Mouse (Mus musculus) G1E (cell line): ENCODE measurements around the gene Snrnp25. TPM values are rescaled to one million over a fixed set of nuclear protein-coding genes. Genes with fewer than 3 reads are reported as not detected.
A peak's percentile ranks its signal among the peaks of the same experiment; 100 is the strongest.

Experiments used
- ATAC-seq: 2 replicates; pipeline ENCODE4 v1.8.0; 2016; ENCODE audit warnings: mild to moderate bottlenecking; ENCODE audit not compliant: insufficient number of reproducible peaks, poor library complexity, low FRiP score, severe bottlenecking; ENCODE audit errors: extremely low read depth
- DNase-seq: peaks from one replicate; pipeline ENCODE4 v3.0.0; 2012; ENCODE audit warnings: low spot score
- H3K27me3 ChIP-seq: 2 replicates; pipeline ENCODE4 v1.6.1; 2012; ENCODE audit warnings: mild to moderate bottlenecking, low read length, inconsistent platforms; ENCODE audit not compliant: insufficient read depth
- H3K36me3 ChIP-seq: replicated peaks from 2 replicates; pipeline ENCODE3; 2012; ENCODE audit warnings: mild to moderate bottlenecking, inconsistent platforms
- H3K4me1 ChIP-seq: 2 replicates; pipeline ENCODE4 v1.6.1; 2012; ENCODE audit warnings: low read depth, low read length, inconsistent platforms, mixed read lengths; ENCODE audit not compliant: insufficient read depth
- H3K4me3 ChIP-seq: 2 replicates; pipeline ENCODE4 v1.5.1; 2012; ENCODE audit warnings: low read depth, mild to moderate bottlenecking, inconsistent platforms, low read length, moderate library complexity, mixed read lengths
- H3K9me3 ChIP-seq: replicated peaks from 2 replicates; pipeline ENCODE4 v1.6.1; 2012; ENCODE audit warnings: inconsistent platforms
- CTCF ChIP-seq: IDR thresholded peaks from 2 replicates; pipeline ENCODE4 v1.5.1; 2012; ENCODE audit warnings: low read depth, low read length, inconsistent platforms, mixed read lengths
- GATA1 ChIP-seq: IDR thresholded peaks from 2 replicates; pipeline ENCODE4 v1.6.1; 2012; ENCODE audit warnings: borderline replicate concordance, low read length, inconsistent platforms, mixed read lengths
- GATA2 ChIP-seq: IDR thresholded peaks from 2 replicates; pipeline ENCODE4 v1.6.1; 2012; ENCODE audit warnings: low read depth, low read length, inconsistent platforms, borderline replicate concordance
- POLR2AphosphoS5 ChIP-seq: IDR thresholded peaks from 2 replicates; pipeline ENCODE4 v1.6.1; 2012; ENCODE audit warnings: low read depth, low read length, inconsistent platforms; ENCODE audit not compliant: insufficient replicate concordance
- TAL1 ChIP-seq: conservative IDR thresholded peaks from 2 replicates; pipeline ENCODE4 v1.6.1; 2012; ENCODE audit warnings: low read depth, low read length, inconsistent platforms, mixed read lengths
- polyA plus RNA-seq: library from polyadenylated mRNA; stranded (reverse); fragments of >175 nt; gene quantifications from 2 replicates; pipeline ENCODE4 v1.2.3, GENCODE M21; 2012
- total RNA-seq, 2 experiments: library from RNA; stranded (forward) in 1 of 2; stranded (reverse) in 1 of 2; fragments of 200-1000 nt in 1 of 2; fragments of >200 nt in 1 of 2; fragmentation: Nextera tagmentation in 1 of 2; gene quantifications; 2 replicates each; pipeline ENCODE4 v1.2.3; 2014 to 2017

Gene Snrnp25
- total and polyA plus RNA-seq, 3 experiments = 9.2 to 68.7 (median 65.6) TPM

DNA sequence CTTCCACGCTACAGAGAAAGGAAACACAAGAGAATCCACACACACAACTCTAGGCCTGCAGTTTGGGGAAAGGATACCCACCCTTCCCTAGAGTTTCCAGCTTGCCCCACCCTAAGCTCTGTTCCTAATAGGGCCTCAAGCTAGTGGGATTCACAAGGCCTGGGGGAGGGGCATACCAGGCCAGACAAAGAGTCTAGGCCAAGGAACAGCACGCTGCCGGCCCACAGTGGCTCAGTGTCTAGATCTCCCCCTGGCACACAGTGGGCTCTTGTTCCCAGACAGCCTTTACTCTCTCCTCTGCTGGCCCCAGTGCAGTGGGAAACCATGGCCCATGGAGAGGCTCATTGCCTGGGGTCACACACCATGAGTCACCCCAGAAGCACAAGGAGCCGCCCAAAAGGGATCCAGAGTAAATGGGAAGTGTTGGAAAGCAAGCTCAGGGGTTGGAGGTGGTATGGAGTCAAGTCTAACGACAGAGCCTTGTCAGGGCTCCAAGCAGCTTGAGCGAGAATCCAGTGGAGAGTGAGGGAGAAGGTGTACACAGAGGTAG lies 13.4 kb downstream of the Snrnp25 start:
- ATAC-seq (no peak), DNase-seq (no peak)
- Histone ChIP-seq H3K4me3 (no peak overlapping the region), H3K4me1 (peaks cover 48% of the 10 kb centered on the region), H3K27me3 (peaks cover 80% of the 10 kb centered on the region), H3K36me3 (no peaks in the 10 kb centered on the region), H3K9me3 (no peaks in the 10 kb centered on the region; the same call in 1 of the 2 replicates)
- no peak for TF ChIP-seq CTCF
- TF ChIP-seq GATA1 = no peak
- no peak for TF ChIP-seq GATA2
- no peak for TF ChIP-seq POLR2AphosphoS5
- no peak for TF ChIP-seq TAL1

DNA sequence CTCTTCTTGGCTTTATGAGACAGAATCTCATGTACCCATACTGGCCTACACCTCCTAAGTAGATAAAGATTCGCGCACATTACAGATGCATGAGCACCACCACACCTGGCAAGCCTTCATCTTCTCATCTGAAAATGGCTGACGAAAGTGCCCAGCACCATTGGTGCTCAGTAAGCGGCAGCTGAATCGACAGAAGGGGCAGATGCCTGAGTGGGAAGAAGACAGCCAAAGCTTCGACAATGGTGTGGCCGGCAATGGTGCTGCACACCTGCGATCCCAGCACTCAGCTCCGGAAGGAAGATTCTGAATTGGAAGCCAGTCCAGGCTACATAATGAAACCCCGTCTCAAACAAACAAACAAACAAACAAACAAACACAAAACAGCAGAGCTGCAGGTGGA lies 14.1 kb downstream of the Snrnp25 start:
- no peak for ATAC-seq
- no peak for DNase-seq
- Histone ChIP-seq H3K4me1 (peaks cover 50% of the 10 kb centered on the region), H3K27me3 (peaks cover 82% of the 10 kb centered on the region), H3K4me3 (no peak overlapping the region), H3K9me3 (no peaks in the 10 kb centered on the region; the same call in 1 of the 2 replicates), H3K36me3 (no peaks in the 10 kb centered on the region)
- TF ChIP-seq GATA2 = no peak
- TF ChIP-seq CTCF = no peak
- TF ChIP-seq TAL1 = no peak
- no peak for TF ChIP-seq GATA1
- no peak for TF ChIP-seq POLR2AphosphoS5

DNA sequence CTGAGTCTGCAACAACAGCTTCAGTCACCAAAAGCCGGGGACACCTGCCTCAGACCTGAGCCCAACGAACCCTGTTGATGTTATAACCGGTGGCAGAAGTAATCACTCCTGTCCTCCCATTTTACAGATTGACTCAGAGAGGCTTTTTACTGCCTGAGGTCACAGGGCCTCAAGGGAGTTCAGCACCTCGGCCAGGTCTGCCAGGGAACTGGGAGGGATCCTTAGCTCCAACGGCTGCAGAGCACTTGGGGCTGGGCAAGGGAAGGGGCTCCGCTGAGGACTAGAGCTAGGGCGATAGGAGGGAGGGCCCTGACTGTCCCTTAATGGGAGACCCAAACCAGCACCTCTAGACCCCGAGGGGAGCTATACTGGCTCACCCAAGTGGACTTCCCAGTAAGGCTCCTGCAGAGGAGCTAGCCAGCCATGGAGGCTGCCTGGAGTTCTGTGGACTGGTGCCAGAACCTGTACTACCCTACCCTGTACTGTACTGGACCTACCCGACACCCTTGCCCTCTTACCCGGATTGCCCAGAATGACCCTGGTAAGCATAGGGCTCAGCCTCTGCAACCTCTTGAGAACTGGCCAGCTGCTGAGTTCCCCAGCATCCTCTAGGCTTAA lies 15.5 kb downstream of the Snrnp25 start:
- DNase-seq = no peak

DNA sequence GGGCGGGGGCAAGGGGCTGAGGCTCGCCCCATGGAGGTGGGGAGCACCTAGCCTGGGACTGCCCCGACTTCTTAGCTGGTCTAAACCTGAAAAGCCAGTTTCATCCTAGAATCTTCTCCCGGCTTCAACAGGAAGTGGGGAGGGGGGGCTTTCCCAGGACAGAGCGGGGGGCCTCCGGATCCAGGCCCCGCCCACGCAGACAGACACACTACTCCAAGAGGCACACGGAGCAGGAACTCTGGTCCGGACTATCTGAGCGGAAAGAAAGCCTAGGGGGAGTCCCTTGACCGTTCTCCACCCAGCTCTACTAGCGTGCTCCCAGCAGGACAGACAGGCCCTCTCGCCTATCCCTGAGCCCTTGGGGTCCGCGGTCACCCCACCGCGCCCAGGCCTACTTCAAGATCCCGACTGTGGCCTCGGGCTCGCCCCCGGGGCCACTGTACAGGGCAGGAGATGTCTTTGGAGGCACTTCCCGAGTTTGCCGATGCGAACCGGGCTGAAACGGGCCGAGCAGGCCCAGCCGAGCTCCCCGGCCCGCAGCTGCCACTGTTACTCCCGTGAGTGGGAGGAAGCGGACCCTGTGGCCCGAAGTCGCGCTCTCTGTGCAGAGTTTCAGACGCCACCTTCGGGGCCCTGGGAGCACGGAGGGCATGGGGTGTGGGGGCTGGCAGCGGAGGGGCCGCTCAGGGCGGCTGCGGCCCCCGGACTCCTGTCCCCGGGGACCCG lies 16.2 kb downstream of the Snrnp25 start:
- no peak for DNase-seq
- H3K9me3 ChIP-seq = no peaks in the 10 kb centered on the region; the same call in 1 of the 2 replicates
- H3K27me3 ChIP-seq = peaks cover 75% of the 10 kb centered on the region
- no peak for ATAC-seq
- TF ChIP-seq GATA1 (no peak), TAL1 (no peak), POLR2AphosphoS5 (no peak), GATA2 (no peak), CTCF (no peak)
- peaks cover 70% of the 10 kb centered on the region for H3K4me1 ChIP-seq
- H3K36me3 ChIP-seq = no peaks in the 10 kb centered on the region
- peak overlapping the region; percentile 68 for H3K4me3 ChIP-seq

More for the DNA sequence above, 15.5 kb downstream of the Snrnp25 start:
- no peak for ATAC-seq
- Histone ChIP-seq H3K4me1 (peaks cover 65% of the 10 kb centered on the region), H3K27me3 (peaks cover 79% of the 10 kb centered on the region), H3K4me3 (peak overlapping the region; percentile 68; the same call in 1 of the 2 replicates), H3K9me3 (no peaks in the 10 kb centered on the region; the same call in 1 of the 2 replicates), H3K36me3 (no peaks in the 10 kb centered on the region)
- TF ChIP-seq GATA2 = no peak
- TF ChIP-seq CTCF = no peak
- TF ChIP-seq POLR2AphosphoS5 = no peak
- TF ChIP-seq GATA1 = no peak
- TF ChIP-seq TAL1 = no peak

DNA sequence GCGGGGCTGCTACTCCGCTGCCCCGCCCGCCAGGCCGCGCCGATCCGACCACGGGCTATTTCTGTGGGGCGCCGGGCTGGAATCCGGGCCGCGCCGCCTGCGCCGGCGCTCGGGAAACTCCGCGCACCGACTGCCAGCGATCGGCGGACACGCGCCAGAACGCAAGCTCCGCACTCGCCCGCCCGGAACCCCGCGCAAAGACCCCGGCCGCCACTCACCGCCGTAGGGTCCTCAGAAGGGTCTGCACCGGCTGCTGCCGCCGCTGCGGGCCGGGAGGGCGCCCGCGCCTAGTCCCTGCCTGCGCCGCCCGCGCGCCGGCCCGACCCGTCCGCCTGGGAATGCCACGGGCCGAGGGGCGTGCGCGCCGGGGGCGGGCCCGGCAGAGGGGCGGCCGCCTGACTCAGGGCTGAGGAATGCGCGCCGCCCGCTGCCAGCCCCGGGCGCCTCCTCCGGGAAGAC lies 16.8 kb downstream of the Snrnp25 start, which contains the start of gene Rhbdf1:
Rhbdf1 (minus strand) TSS at position 350 of the 459 bp plus-strand sequence.
- Histone ChIP-seq H3K4me3 (peak within 1 kb of the TSS; percentile 68), H3K9me3 (no peaks in the 10 kb centered on the region; the same call in 1 of the 2 replicates), H3K36me3 (no peaks in the 10 kb centered on the region), H3K27me3 (peaks cover 75% of the 10 kb centered on the region), H3K4me1 (peaks cover 70% of the 10 kb centered on the region)
- no peak for DNase-seq
- TF ChIP-seq CTCF (no peak), GATA1 (no peak), POLR2AphosphoS5 (no peak), TAL1 (no peak), GATA2 (no peak)
- ATAC-seq = no peak

DNA sequence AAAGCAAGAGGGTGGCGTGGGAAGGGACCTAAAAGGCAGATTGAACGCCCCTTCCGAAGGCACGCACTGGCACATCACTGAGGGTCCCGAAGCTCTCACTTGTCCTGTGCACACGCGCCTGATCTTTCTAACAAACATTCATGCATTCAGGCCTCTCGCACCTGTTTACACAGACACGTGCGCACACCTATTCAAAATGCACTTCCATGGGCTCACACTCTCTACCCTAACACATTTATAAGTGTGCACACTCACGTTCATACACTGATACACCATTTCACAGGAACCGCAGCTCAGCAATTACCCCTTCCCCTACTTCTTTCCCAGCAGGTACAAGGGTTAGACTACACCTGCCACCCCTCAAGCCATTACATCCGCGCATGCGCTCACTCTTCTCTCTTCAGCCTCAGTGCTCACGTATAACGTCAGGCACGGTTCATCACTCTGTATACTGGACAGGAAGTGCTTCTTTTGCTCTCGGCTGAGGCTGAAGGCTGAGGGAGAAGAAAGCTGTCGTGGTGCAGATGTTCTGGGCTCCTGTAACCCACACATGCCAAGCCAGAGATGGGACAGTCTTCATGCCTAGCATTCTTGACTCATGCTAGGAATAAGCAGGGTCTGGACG lies 17.5 kb downstream of the Snrnp25 start:
- TF ChIP-seq POLR2AphosphoS5 = no peak
- peaks cover 70% of the 10 kb centered on the region for H3K4me1 ChIP-seq
- no peaks in the 10 kb centered on the region; the same call in 1 of the 2 replicates for H3K9me3 ChIP-seq
- peaks cover 4% of the 10 kb centered on the region for H3K36me3 ChIP-seq
- DNase-seq (no peak), ATAC-seq (no peak)
- peaks cover 73% of the 10 kb centered on the region for H3K27me3 ChIP-seq
- H3K4me3 ChIP-seq = peak overlapping the region; percentile 68
